Mouse (Mus musculus) megakaryocyte, embryonic 14.5 days (primary cell): ENCODE results near the gene Kcng4.

Experiments
- FLI1 ChIP-seq: IDR thresholded peaks from 2 replicates; pipeline ENCODE4 v1.6.1; 2012; ENCODE audit warnings: low read length, inconsistent platforms, mixed read lengths
- GATA1 ChIP-seq: IDR thresholded peaks from 3 replicates; pipeline ENCODE4 v1.6.1; 2012; ENCODE audit warnings: mixed read lengths, low read length, inconsistent platforms, borderline replicate concordance

DNA sequence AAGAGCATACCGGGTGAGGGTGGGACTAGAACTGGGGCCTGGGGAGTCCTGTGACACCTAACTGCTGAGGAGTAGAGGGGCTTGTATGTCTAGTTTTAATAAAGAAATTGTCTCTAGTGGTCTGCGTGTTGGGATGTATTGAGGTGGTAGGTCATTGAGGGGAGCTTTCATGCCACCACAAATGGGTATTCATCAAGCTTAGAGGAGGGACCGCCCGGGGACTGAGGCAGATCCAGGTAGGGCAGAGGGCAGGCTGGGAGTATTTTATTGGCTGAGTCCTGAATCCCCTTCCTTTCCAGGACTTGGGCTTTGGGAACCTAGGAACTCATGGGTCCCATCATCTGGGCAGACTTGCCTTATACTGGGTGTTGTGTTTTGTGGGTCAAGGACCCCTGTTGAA is 18.7 kb downstream of the Kcng4 start:
- TF ChIP-seq GATA1 (no peak), FLI1 (no peak)
